Mouse (Mus musculus) embryonic stem cell, embryonic (primary cell): ENCODE measurements around the gene Ccdc69.

Experiments
- CTCF ChIA-PET, 4 experiments: fragments of 300-600 bp in 2 of 4; fragments of 350-600 bp in 2 of 4; sonication (Branson Sonifier 250); formaldehyde crosslinking; loops; one replicate each; lab custom pipeline; 2022; ENCODE audit warnings: inconsistent platforms in 2 of 4; lab: Charles Lee
- POLR2A ChIA-PET, 4 experiments: fragments of 300-600 bp in 2 of 4; fragments of 350-600 bp in 2 of 4; sonication (Branson Sonifier 250); formaldehyde crosslinking; loops; one replicate each; lab custom pipeline; 2022; ENCODE audit warnings: antibody characterized with exemption in 4 of 4, inconsistent platforms in 1 of 4; lab: Charles Lee

Ccdc69 gene

GRCm38 (mm10) chr11:55078502-55078901 lies 571 bp upstream of the Ccdc69 start:
- POLR2A ChIA-PET: interaction anchor here in 3 of 4 experiments (0.5 to 4.6 kb wide), 26 partner anchors 8 to 391 kb away, joined by 3 to 30 read pairs (median 4); partner anchors contain the start of genes Gm2a (in 3 of the 3) and G3bp1 (in 1 of the 3)
- CTCF ChIA-PET: interaction anchor here (0.5 to 3.2 kb wide), 11 partner anchors 9 to 308 kb away, joined by 3 to 21 read pairs (median 6); partner anchors contain the start of gene Gm2a (in 1 of the 4)

- ChIA-PET CTCF (interaction anchor here in 3 of 4 experiments (0.5 to 3.2 kb wide), 5 partner anchors 9 to 82 kb away, joined by 4 to 21 read pairs (median 4); no protein-coding TSS in a partner anchor), POLR2A (interaction anchor here in 2 of 4 experiments (1.1 to 4.6 kb wide), 6 partner anchors 10 to 393 kb away, joined by 3 to 30 read pairs (median 16); partner anchors contain the start of genes Gm2a (in 2 of the 2) and G3bp1 (in 1 of the 2))
Measured at GRCm38 (mm10) chr11:55076234-55076633, 1.7 kb downstream of the Ccdc69 start.

GRCm38 (mm10) chr11:55075602-55076001 lies 2.3 kb downstream of the Ccdc69 start:
- ChIA-PET CTCF (interaction anchor here in 2 of 4 experiments (0.8 to 1.1 kb wide), 2 partner anchors 10 to 12 kb away, joined by 3 to 4 read pairs; no protein-coding TSS in a partner anchor), POLR2A (interaction anchor here in 2 of 4 experiments (0.6 to 4.6 kb wide), 5 partner anchors 11 to 63 kb away, joined by 3 to 20 read pairs (median 5); partner anchors contain the start of gene Gm2a (in 1 of the 2))

- POLR2A ChIA-PET: interaction anchor here in 3 of 4 experiments (0.7 to 2.5 kb wide), 15 partner anchors 8 to 396 kb away, joined by 3 to 8 read pairs (median 4); partner anchors contain the start of genes Atox1 (in 1 of the 3) and Gm2a (in 1 of the 3)
Measured at GRCm38 (mm10) chr11:55073191-55073590, 4.7 kb downstream of the Ccdc69 start.

GRCm38 (mm10) chr11:55072467-55072866 lies 5.5 kb downstream of the Ccdc69 start:
- CTCF ChIA-PET: interaction anchor here in 3 of 4 experiments (0.8 to 1.5 kb wide), 4 partner anchors 14 to 32 kb away, joined by 3 to 5 read pairs (median 5); no protein-coding TSS in a partner anchor
- POLR2A ChIA-PET: interaction anchor here in 3 of 4 experiments (0.9 to 2.5 kb wide), 9 partner anchors 9 to 396 kb away, joined by 3 to 10 read pairs (median 4); partner anchors contain the start of genes Atox1 (in 1 of the 3) and Gm2a (in 1 of the 3)

More at GRCm38 (mm10) chr11:55073191-55073590, 4.7 kb downstream of the Ccdc69 start:
- CTCF ChIA-PET: interaction anchor here (0.5 to 1.1 kb wide), 8 partner anchors 14 to 1745 kb away, joined by 3 to 12 read pairs (median 4); no protein-coding TSS in a partner anchor

- POLR2A ChIA-PET: interaction anchor here in 1 of 4 experiments (0.9 to 2.1 kb wide), 2 partner anchors 16 to 186 kb away, joined by 4 to 7 read pairs; no protein-coding TSS in a partner anchor
- CTCF ChIA-PET: interaction anchor here in 2 of 4 experiments (0.9 to 1.5 kb wide), 3 partner anchors 14 to 31 kb away, joined by 3 to 5 read pairs (median 5); no protein-coding TSS in a partner anchor
Measured at GRCm38 (mm10) chr11:55071344-55071743, 6.6 kb downstream of the Ccdc69 start.

- CTCF ChIA-PET: interaction anchor here (0.6 to 1.6 kb wide), 7 partner anchors 12 to 30 kb away, joined by 4 to 11 read pairs (median 7); no protein-coding TSS in a partner anchor
- POLR2A ChIA-PET: interaction anchor here in 3 of 4 experiments (0.7 to 2.1 kb wide), 11 partner anchors 9 to 113 kb away, joined by 3 to 13 read pairs (median 4); partner anchors contain the start of genes Gm2a (in 2 of the 3) and Ccdc69 (in 1 of the 3)
Measured at GRCm38 (mm10) chr11:55069023-55069422, 8.9 kb downstream of the Ccdc69 start.

- CTCF ChIA-PET: interaction anchor here in 2 of 4 experiments (1.2 to 1.7 kb wide), 2 partner anchors 21 to 25 kb away, joined by 3 to 6 read pairs; no protein-coding TSS in a partner anchor
- POLR2A ChIA-PET: no interaction called here
Measured at GRCm38 (mm10) chr11:55066921-55067320, 11.0 kb downstream of the Ccdc69 start.

GRCm38 (mm10) chr11:55062856-55063255 lies 15.1 kb downstream of the Ccdc69 start:
- ChIA-PET CTCF (no interaction called here), POLR2A (no interaction called here)

GRCm38 (mm10) chr11:55060802-55061201 lies 17.1 kb downstream of the Ccdc69 start:
- ChIA-PET CTCF (interaction anchor here in 2 of 4 experiments (0.6 to 1.0 kb wide), 2 partner anchors 16 to 77 kb away, joined by 4 to 5 read pairs; no protein-coding TSS in a partner anchor), POLR2A (interaction anchor here in 1 of 4 experiments (1.2 to 1.8 kb wide), 2 partner anchors 25 to 98 kb away, joined by 3 read pairs; no protein-coding TSS in a partner anchor)

- CTCF ChIA-PET: interaction anchor here (0.5 to 1.6 kb wide), 43 partner anchors 9 to 703 kb away, joined by 3 to 16 read pairs (median 3); partner anchors contain the start of genes Ccdc69 (in 2 of the 4), Gm2a (in 1 of the 4) and Slc36a1 (in 1 of the 4)
- POLR2A ChIA-PET: interaction anchor here in 2 of 4 experiments (0.6 to 1.7 kb wide), 6 partner anchors 10 to 411 kb away, joined by 3 to 6 read pairs (median 3); partner anchors contain the start of gene Ccdc69 (in 1 of the 2)
Measured at GRCm38 (mm10) chr11:55057511-55057910, 20.4 kb downstream of the Ccdc69 start.

- CTCF ChIA-PET: interaction anchor here in 1 of 4 experiments (1.0 kb wide), 1 partner anchor 10 kb away, joined by 3 read pairs; no protein-coding TSS in a partner anchor
- POLR2A ChIA-PET: interaction anchor here in 2 of 4 experiments (0.6 to 1.8 kb wide), 2 partner anchors 10 to 13 kb away, joined by 3 to 4 read pairs; no protein-coding TSS in a partner anchor
Measured at GRCm38 (mm10) chr11:55050837-55051510, 27.0 kb downstream of the Ccdc69 start.

- ChIA-PET CTCF (interaction anchor here (0.5 to 2.2 kb wide), 21 partner anchors 9 to 340 kb away, joined by 3 to 16 read pairs (median 3); no protein-coding TSS in a partner anchor), POLR2A (interaction anchor here in 2 of 4 experiments (0.5 to 1.5 kb wide), 12 partner anchors 9 to 609 kb away, joined by 3 to 8 read pairs (median 4); partner anchors contain the start of genes Fnip1 (in 1 of the 2) and Lyrm7 (in 1 of the 2))
Measured at GRCm38 (mm10) chr11:55046600-55046999, 31.3 kb downstream of the Ccdc69 start.

- POLR2A ChIA-PET: interaction anchor here in 2 of 4 experiments (1.0 to 1.6 kb wide), 7 partner anchors 9 to 345 kb away, joined by 3 to 5 read pairs (median 4); partner anchors contain the start of gene Gm2a (in 1 of the 2)
Measured at GRCm38 (mm10) chr11:55041348-55041747, 36.6 kb downstream of the Ccdc69 start.

GRCm38 (mm10) chr11:55039591-55039990 lies 38.3 kb downstream of the Ccdc69 start:
- POLR2A ChIA-PET: interaction anchor here in 1 of 4 experiments (1.5 kb wide), 1 partner anchor 33 kb away, joined by 3 read pairs; no protein-coding TSS in a partner anchor
- CTCF ChIA-PET: interaction anchor here (0.6 to 3.8 kb wide), 10 partner anchors 12 to 119 kb away, joined by 3 to 25 read pairs (median 4); no protein-coding TSS in a partner anchor

More at GRCm38 (mm10) chr11:55041348-55041747, 36.6 kb downstream of the Ccdc69 start:
- CTCF ChIA-PET: interaction anchor here in 3 of 4 experiments (0.9 to 3.8 kb wide), 12 partner anchors 10 to 117 kb away, joined by 3 to 25 read pairs (median 4); no protein-coding TSS in a partner anchor

GRCm38 (mm10) chr11:55036601-55037000 lies 41.3 kb downstream of the Ccdc69 start:
- POLR2A ChIA-PET: interaction anchor here in 2 of 4 experiments (0.6 to 1.8 kb wide), 12 partner anchors 9 to 433 kb away, joined by 3 to 6 read pairs (median 3); partner anchors contain the start of genes G3bp1 (in 1 of the 2), Gm2a (in 1 of the 2), Lyrm7 (in 1 of the 2) and Tnip1 (in 1 of the 2)
- CTCF ChIA-PET: interaction anchor here in 2 of 4 experiments (0.6 to 2.0 kb wide), 5 partner anchors 44 to 240 kb away, joined by 3 to 5 read pairs (median 4); no protein-coding TSS in a partner anchor
